Mouse (Mus musculus): ENCODE results near the gene Gm17364.

GRCm38 (mm10) chr13:41283256-41283655 is 9.5 kb upstream of the Gm17364 start:
- TF ChIP-seq CTCF (IDR thresholded peaks at IDR 0.05; ENCODE audit: borderline replicate concordance, extremely low read depth, insufficient read depth, insufficient read length) (peak; percentile 69; the same call in 1 of the 2 replicates), POLR2A (IDR thresholded peaks at IDR 0.05; ENCODE audit: borderline replicate concordance, extremely low read depth, insufficient read depth, insufficient read length, poor library complexity, severe bottlenecking) (no peak)

Measured in brain, embryonic 14.5 days (tissue).